Mouse (Mus musculus): ENCODE results near the gene Rundc3a.
"Not testable (repeated sequence)": the region's sequence is repeated elsewhere in the genome, so short reads cannot be mapped to it uniquely, and the experiment has no call there.

Gene Rundc3a

DNA sequence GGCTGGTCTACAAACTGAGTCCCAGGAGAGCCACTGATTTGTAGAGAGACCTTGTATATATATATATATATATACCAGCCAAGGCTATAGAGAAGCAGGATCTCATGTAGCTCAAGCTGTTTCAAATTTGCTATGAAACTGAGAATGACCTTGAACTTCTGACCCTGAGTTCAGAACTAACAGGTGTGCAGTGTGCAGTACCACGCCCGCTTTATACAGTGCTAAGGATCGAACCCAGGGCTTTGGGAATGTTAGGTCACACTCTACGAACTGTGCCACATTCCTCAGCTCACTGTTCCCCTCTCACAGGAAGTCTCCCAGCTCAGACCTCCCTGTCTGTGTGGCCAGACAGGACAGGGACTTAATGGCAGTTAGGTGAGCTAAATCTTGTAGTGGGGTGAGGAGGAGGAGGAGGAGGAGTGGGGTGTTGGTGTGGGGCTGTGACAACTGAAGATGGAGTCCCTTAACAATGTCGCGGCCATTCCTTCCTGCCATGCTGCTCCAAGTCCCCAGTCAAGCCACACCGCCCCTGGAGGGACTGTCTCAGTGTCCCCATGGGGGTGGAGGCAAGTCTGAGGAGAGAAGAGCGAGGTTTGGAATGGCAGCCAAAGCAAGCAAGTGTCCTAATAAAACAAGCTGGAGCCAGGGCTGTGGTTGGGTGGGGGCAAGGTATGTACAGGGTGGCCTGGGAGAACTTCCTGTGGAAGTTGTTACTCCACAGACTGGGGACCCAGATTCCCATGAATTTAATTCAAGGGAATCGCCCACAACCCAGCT is 25.5 kb upstream of the Rundc3a start:
- no peak for DNase-seq (ENCODE audit: low read depth, low spot score)

DNA sequence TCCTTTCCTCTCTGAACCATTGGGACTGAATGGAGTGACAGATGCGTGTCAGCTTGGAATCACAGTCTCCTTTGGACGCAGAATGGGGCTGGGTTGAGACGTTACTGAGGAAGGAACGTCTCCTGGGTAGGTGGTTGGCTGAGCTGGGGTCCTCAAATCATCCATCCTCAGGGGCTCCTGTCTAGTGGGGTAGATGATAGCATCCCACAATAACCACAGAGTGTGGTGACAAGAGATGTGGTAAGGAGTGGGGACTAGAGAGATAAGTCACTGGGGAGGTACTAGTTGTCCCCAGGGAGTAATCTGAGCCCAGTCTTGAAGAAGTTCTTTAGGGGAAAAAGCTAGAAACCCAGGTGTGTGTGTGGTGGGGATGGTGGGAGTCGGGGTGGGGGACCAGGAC is 24.9 kb upstream of the Rundc3a start:
- DNase-seq (ENCODE audit: low read depth, low spot score), result no peak

DNA sequence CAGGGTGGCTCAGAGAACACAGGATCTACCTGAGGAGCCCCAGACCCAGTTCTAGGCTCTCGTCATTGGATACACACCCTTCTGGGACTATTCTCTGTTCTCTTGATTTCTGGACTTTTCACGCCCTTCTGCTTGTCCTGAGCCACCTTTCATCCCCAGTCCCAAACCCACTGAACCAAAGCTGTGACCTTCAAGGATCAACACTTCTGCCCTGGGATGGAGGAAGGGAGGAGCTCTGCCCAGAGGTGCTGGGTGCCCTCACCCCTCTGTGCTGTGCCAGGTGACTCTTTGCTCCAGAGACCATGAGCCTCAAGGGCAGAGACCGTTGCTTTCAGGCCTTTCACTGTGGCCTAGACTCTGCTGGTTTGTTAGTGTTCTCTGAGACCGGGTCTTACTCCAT is 23.9 kb upstream of the Rundc3a start:
- no peak for DNase-seq (ENCODE audit: low read depth, low spot score)

- DNase-seq (ENCODE audit: low read depth, low spot score), result no peak
Observed at GRCm38 (mm10) chr11:102370285-102370684, 22.9 kb upstream of the Rundc3a start.

GRCm38 (mm10) chr11:102371926-102372685 is 21.1 kb upstream of the Rundc3a start:
- DNase-seq (ENCODE audit: low read depth, low spot score), result no peak

- no peak for DNase-seq (ENCODE audit: low read depth, low spot score)
Observed at GRCm38 (mm10) chr11:102372936-102373335, 20.3 kb upstream of the Rundc3a start.

- no peak for DNase-seq (ENCODE audit: low read depth, low spot score)
Observed at GRCm38 (mm10) chr11:102373646-102374045, 19.6 kb upstream of the Rundc3a start.

DNA sequence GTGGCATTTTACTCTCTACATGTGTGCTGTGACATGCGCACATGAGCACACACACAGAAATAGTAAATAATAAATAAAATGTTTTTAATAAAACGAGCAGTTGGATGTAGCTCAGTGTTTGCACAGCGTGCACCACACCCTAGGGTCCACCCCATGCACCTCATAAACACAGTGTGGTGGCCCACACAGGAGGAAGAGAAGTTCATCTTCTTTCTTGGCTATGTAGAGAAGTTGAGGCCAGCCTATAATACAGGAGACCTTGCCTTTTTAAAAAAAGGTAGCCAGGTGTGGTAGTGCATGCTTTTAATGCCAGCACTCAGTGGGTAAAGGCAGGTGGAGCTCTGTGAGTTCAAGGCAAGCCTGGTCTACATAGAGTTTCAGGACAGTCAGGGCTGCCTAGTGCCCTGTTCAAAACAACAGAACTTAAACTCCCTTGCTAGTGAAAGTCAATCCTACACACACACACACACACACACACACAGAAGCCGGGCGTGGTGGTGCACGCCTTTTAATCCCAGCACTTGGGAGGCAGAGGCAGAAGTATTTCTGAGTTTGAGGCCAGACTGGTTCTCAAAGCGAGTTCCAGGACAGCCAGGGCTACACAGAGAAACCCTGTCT is 19.0 kb upstream of the Rundc3a start:
- DNase-seq (ENCODE audit: low read depth, low spot score), result no peak

GRCm38 (mm10) chr11:102375196-102376173 is 17.7 kb upstream of the Rundc3a start:
- peak; percentile 84 for DNase-seq (ENCODE audit: low read depth, low spot score)

DNA sequence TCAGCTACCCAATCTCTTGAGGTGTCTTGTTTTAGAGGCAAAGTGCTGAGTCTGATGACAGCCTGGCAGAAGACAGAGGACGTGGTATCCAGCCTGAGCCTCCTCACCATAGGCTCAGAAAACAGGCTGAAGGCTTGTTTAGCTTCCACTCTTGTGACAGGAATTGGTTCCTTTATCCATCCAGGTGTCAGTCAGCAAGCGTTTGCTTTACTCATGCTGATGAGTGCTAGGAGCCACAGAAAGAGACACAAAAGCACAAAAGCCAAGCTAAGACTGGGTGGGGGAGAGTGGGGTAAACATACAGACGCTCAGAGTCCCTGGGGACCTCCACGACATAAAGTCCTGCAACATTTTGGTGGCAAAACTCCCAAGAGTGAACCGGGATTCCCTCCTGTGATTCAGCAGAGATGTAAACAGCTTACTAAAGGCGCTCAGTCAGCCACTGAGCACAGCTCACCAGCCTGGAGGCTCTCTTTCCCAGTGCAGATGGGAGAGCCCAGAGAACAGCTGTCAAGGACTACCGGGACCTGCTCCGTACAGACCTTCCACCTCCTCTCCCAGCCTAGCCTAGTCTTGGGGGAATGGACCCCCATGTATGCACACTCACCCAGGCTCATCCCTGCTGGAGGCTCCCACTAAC is 16.9 kb upstream of the Rundc3a start:
- peak; percentile 19 for DNase-seq (ENCODE audit: low read depth, low spot score)

DNA sequence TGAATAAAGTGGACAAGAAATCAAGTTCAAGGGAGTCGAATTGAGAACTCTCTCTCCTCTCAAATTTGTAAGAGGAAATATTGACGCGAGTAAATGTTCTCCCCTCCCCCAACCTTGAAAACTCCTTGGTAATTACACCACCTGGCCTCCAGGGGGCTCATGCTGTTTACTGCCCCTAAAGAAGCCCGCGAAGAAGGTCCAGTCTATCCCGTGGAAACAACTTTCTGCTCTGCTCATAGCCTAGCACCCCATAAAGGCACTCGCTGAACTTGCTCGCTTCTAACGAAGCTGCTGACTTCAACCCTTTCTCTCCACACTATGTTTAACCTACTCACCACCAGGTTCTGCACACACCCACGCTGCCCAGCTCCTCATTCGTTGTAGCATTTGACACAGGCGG is 16.0 kb upstream of the Rundc3a start:
- DNase-seq (ENCODE audit: low read depth, low spot score), result no peak

DNA sequence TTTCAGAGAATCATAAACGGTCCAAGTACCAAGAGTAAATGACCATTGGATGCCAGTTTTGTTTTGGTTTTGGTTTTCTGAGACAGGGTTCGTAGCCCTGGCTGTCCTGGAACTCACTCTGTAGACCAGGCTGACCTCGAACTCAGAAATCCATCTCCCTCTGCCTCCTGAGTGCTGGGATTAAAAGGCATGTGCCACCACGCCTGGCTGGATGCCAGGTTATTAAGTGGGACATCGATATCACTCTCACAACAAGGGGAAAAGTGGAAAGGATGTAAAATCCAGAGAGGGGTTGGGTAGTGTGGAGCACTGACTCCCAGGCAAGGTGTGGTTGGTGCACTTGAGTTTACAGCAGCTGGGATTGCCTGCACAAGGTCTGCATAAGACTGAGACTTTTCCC is 13.1 kb upstream of the Rundc3a start:
- DNase-seq (ENCODE audit: low read depth, low spot score), result no peak

GRCm38 (mm10) chr11:102381341-102382100 is 11.7 kb upstream of the Rundc3a start:
- DNase-seq (ENCODE audit: low read depth, low spot score), result no peak

- peak; percentile 16 for DNase-seq (ENCODE audit: low read depth, low spot score)
Observed at GRCm38 (mm10) chr11:102382794-102383193, 10.4 kb upstream of the Rundc3a start.

DNA sequence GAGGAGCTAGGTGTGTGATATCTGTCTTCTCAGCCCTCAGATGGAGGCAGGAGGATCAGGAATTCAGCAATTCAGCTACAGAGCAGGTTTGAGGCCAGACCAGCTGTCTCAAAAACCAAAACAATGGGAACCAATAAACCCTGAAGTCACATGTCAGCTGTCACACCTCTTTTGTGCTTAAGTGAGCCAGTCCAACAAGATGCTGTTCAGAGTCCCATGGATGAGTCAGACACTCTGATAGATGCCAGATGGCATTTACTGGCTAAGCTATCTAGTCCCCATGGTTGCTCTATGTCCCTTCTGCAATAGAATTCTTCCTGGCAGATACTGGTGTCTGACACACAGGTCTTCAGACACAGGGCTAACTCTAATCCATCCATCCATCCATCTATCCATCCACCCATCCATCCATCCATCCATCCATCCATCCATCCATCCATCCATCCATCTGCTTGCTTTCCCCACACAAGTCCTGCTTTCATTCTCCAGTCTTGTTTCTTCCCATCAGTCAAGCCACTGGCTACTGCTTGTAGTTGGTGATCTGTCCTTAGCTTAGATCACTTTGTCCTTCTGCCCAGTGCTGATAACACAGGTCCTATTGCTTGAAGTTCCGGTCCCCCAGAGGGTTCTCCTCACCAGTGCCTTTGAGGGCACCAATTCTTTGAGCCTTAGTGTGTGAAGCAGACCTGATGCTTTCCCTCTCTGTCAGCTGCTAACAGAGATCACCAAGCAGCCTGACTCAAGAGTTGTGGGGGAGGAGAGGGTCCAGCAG is 9.7 kb upstream of the Rundc3a start:
- peak; percentile 95 for DNase-seq (ENCODE audit: low read depth, low spot score)

GRCm38 (mm10) chr11:102384418-102384817 is 8.8 kb upstream of the Rundc3a start:
- peak; percentile 89 for DNase-seq (ENCODE audit: low read depth, low spot score)

- DNase-seq (ENCODE audit: low read depth, low spot score), result no peak
Observed at GRCm38 (mm10) chr11:102385075-102385474, 8.1 kb upstream of the Rundc3a start.

- DNase-seq (ENCODE audit: low read depth, low spot score), result no peak
Observed at GRCm38 (mm10) chr11:102386121-102386520, 7.1 kb upstream of the Rundc3a start.

GRCm38 (mm10) chr11:102389436-102389835 is 3.8 kb upstream of the Rundc3a start:
- not testable (repeated sequence) for DNase-seq (ENCODE audit: low read depth, low spot score)
